Mouse (Mus musculus) MEL (cell line): ENCODE results near the gene Fkbp6. TPM values are rescaled to one million over a fixed set of nuclear protein-coding genes. Genes with fewer than 3 reads are reported as not detected.
A peak's percentile ranks its signal among the peaks of the same experiment; 100 is the strongest.

ENCODE experiments used
- DNase-seq: peaks from one replicate; pipeline ENCODE4 v3.0.0; 2011; ENCODE audit warnings: low read depth, low spot score
- H3K27ac ChIP-seq: 2 replicates; pipeline ENCODE4 v1.5.1; 2012; ENCODE audit warnings: low read depth, mild to moderate bottlenecking, control low read depth, low read length, moderate library complexity; ENCODE audit not compliant: control insufficient read depth
- H3K27me3 ChIP-seq, 2 experiments: fragments of 150-350 bp in 1 of 2; sonication (generic) in 1 of 2; 2 replicates each; pipeline ENCODE4 v1.6.1; 2012; ENCODE audit warnings: low read length in 2 of 2, mild to moderate bottlenecking in 2 of 2, improper control_type of control experiment in 1 of 2, moderate library complexity in 1 of 2; ENCODE audit not compliant: insufficient read depth in 2 of 2, control insufficient read depth in 1 of 2
- H3K36me3 ChIP-seq, 2 experiments: 2 replicates each; pipeline ENCODE4 v1.6.1; 2012 to 2014; ENCODE audit warnings: low read length in 2 of 2, improper control_type of control experiment in 1 of 2, inconsistent platforms in 1 of 2, mild to moderate bottlenecking in 1 of 2; ENCODE audit not compliant: insufficient read depth in 2 of 2, control insufficient read depth in 1 of 2
- H3K4me1 ChIP-seq, 2 experiments: fragments of 150-350 bp in 1 of 2; sonication (generic) in 1 of 2; 2 replicates each; pipeline ENCODE4 v1.6.1; 2012; ENCODE audit warnings: low read length in 2 of 2, improper control_type of control experiment in 1 of 2, mild to moderate bottlenecking in 1 of 2; ENCODE audit not compliant: insufficient read depth in 2 of 2, control insufficient read depth in 1 of 2
- H3K4me3 ChIP-seq, 2 experiments: fragments of 150-350 bp in 1 of 2; sonication (generic) in 1 of 2; 2 replicates each; pipeline ENCODE4 v1.5.1; 2012; ENCODE audit warnings: low read depth in 2 of 2, low read length in 2 of 2, mild to moderate bottlenecking in 2 of 2, moderate library complexity in 2 of 2, control low read depth in 1 of 2, improper control_type of control experiment in 1 of 2; ENCODE audit not compliant: control insufficient read depth in 1 of 2, insufficient read depth in 1 of 2
- H3K79me2 ChIP-seq: 2 replicates; pipeline ENCODE4 v1.6.1; 2012; ENCODE audit warnings: mild to moderate bottlenecking, low read length, moderate library complexity; ENCODE audit not compliant: control insufficient read depth, poor library complexity, insufficient read depth
- H3K9ac ChIP-seq: 2 replicates; pipeline ENCODE4 v1.6.1; 2012; ENCODE audit warnings: low read depth, mild to moderate bottlenecking, control low read depth, low read length, moderate library complexity; ENCODE audit not compliant: control insufficient read depth, poor library complexity, severe bottlenecking
- H3K9me3 ChIP-seq: fragments of 150-350 bp; sonication (generic); replicated peaks from 2 replicates; pipeline ENCODE4 v1.6.1; 2012; ENCODE audit warnings: mild to moderate bottlenecking, low read length, improper control_type of control experiment, moderate library complexity; ENCODE audit not compliant: insufficient read depth
- CHD2 ChIP-seq: IDR thresholded peaks from 2 replicates; pipeline ENCODE4 v1.6.1; 2011; ENCODE audit warnings: low read length, improper control_type of control experiment
- CTCF ChIP-seq, 3 experiments: IDR thresholded peaks in 2 of 3; conservative IDR thresholded peaks in 1 of 3; 2 replicates each; pipeline ENCODE4 v1.5.1; 2011 to 2012; ENCODE audit warnings: low read length in 3 of 3, low read depth in 2 of 3, mild to moderate bottlenecking in 2 of 3, improper control_type of control experiment in 1 of 3, inconsistent platforms in 1 of 3, mixed read lengths in 1 of 3, moderate library complexity in 1 of 3; ENCODE audit not compliant: control insufficient read depth in 1 of 3, insufficient read depth in 1 of 3, poor library complexity in 1 of 3, severe bottlenecking in 1 of 3
- EP300 ChIP-seq, 2 experiments: IDR thresholded peaks; 2 replicates each; pipeline ENCODE4 v1.6.1; 2011; ENCODE audit warnings: improper control_type of control experiment in 2 of 2, low read length in 2 of 2, low read depth in 1 of 2, mild to moderate bottlenecking in 1 of 2
- ETS1 ChIP-seq: IDR thresholded peaks from 2 replicates; pipeline ENCODE4 v1.6.1; 2012; ENCODE audit warnings: low read depth, mild to moderate bottlenecking, inconsistent platforms, low read length, improper control_type of control experiment, moderate library complexity
- GATA1 ChIP-seq: IDR thresholded peaks from 2 replicates; pipeline ENCODE4 v1.6.1; 2011; ENCODE audit warnings: low read depth, low read length, improper control_type of control experiment
- HCFC1 ChIP-seq: IDR thresholded peaks from 2 replicates; pipeline ENCODE4 v1.6.1; 2012; ENCODE audit warnings: low read depth, mild to moderate bottlenecking, inconsistent platforms, low read length, improper control_type of control experiment, moderate library complexity
- KAT2A ChIP-seq: conservative IDR thresholded peaks from 2 replicates; pipeline ENCODE4 v1.6.1; 2012; ENCODE audit warnings: low read depth, low read length, improper control_type of control experiment, inconsistent platforms
- MAZ ChIP-seq: IDR thresholded peaks from 2 replicates; pipeline ENCODE4 v1.6.1; 2012; ENCODE audit warnings: low read depth, mild to moderate bottlenecking, inconsistent platforms, low read length, improper control_type of control experiment
- MEF2A ChIP-seq: IDR thresholded peaks from 2 replicates; pipeline ENCODE4 v1.6.1; 2014; ENCODE audit warnings: low read depth, mild to moderate bottlenecking, inconsistent platforms, low read length, improper control_type of control experiment; ENCODE audit not compliant: poor library complexity, insufficient replicate concordance, severe bottlenecking; ENCODE audit errors: extremely low read depth
- MXI1 ChIP-seq: IDR thresholded peaks from 2 replicates; pipeline ENCODE4 v1.6.1; 2011; ENCODE audit warnings: mild to moderate bottlenecking, low read depth, low read length, improper control_type of control experiment
- MYC ChIP-seq: IDR thresholded peaks from 2 replicates; pipeline ENCODE4 v1.6.1; 2011; ENCODE audit warnings: low read depth, mild to moderate bottlenecking, low read length, improper control_type of control experiment, moderate library complexity
- POLR2A ChIP-seq, 2 experiments: IDR thresholded peaks; 2 replicates each; pipeline ENCODE4 v1.6.1; 2011 to 2012; ENCODE audit warnings: low read length in 2 of 2, mild to moderate bottlenecking in 2 of 2, control low read depth in 1 of 2, improper control_type of control experiment in 1 of 2, low read depth in 1 of 2, moderate library complexity in 1 of 2; ENCODE audit not compliant: control insufficient read depth in 1 of 2, insufficient read depth in 1 of 2, poor library complexity in 1 of 2
- POLR2AphosphoS2 ChIP-seq: IDR thresholded peaks from 2 replicates; pipeline ENCODE4 v1.6.1; 2011; ENCODE audit warnings: low read length, improper control_type of control experiment
- POLR2AphosphoS5 ChIP-seq: IDR thresholded peaks from 2 replicates; pipeline ENCODE4 v1.6.1; 2012; ENCODE audit warnings: low read depth, borderline replicate concordance, mild to moderate bottlenecking, inconsistent platforms, low read length, moderate library complexity, mixed read lengths
- SIN3A ChIP-seq: IDR thresholded peaks from 2 replicates; pipeline ENCODE4 v1.6.1; 2012; ENCODE audit warnings: low read length, improper control_type of control experiment, inconsistent platforms
- TAL1 ChIP-seq: IDR thresholded peaks from 2 replicates; pipeline ENCODE4 v1.6.1; 2012; ENCODE audit warnings: mild to moderate bottlenecking, inconsistent platforms, low read length, moderate library complexity, mixed read lengths
- UBTF ChIP-seq: IDR thresholded peaks from 2 replicates; pipeline ENCODE4 v1.6.1; 2012; ENCODE audit warnings: low read depth, mild to moderate bottlenecking, inconsistent platforms, low read length, improper control_type of control experiment, moderate library complexity, borderline replicate concordance; ENCODE audit not compliant: insufficient read depth
- USF2 ChIP-seq, 2 experiments: IDR thresholded peaks; 2 replicates each; pipeline ENCODE4 v1.6.1; 2011 to 2012; ENCODE audit warnings: improper control_type of control experiment in 2 of 2, low read length in 2 of 2, borderline replicate concordance in 1 of 2, inconsistent platforms in 1 of 2, low read depth in 1 of 2, mild to moderate bottlenecking in 1 of 2; ENCODE audit not compliant: insufficient read depth in 1 of 2
- ZC3H11A ChIP-seq: IDR thresholded peaks from 2 replicates; pipeline ENCODE4 v1.6.1; 2012; ENCODE audit warnings: low read depth, mild to moderate bottlenecking, inconsistent platforms, low read length, improper control_type of control experiment
- ZMIZ1 ChIP-seq: IDR thresholded peaks from 2 replicates; pipeline ENCODE4 v1.6.1; 2012; ENCODE audit warnings: low read depth, mild to moderate bottlenecking, inconsistent platforms, low read length, improper control_type of control experiment, moderate library complexity
- polyA plus RNA-seq, 2 experiments: library from polyadenylated mRNA; stranded (reverse) in 1 of 2; unstranded in 1 of 2; fragments of >175 nt in 1 of 2; fragments of >200 nt in 1 of 2; gene quantifications; 2 replicates each; pipeline versions ENCODE4 v1.2.1 to v1.2.4; 2012; ENCODE audit warnings: low replicate concordance in 2 of 2, low read depth in 1 of 2; ENCODE audit not compliant: insufficient read length in 2 of 2, insufficient read depth in 1 of 2, missing spikeins in 1 of 2
- total RNA-seq: library from RNA; depleted of rRNA; stranded (reverse); fragments of 300-350 nt; gene quantifications from 2 replicates; pipeline ENCODE4 v1.2.3, GENCODE M21; 2012

Gene Fkbp6
- total and polyA plus RNA-seq, 3 experiments = 0.10 to 0.19 TPM; not detected in 1

- no peak for DNase-seq
- Histone ChIP-seq H3K9me3 (no peaks in the 10 kb centered on the region), H3K27ac (no peak overlapping the region)
- TF ChIP-seq MYC (no peak), ZMIZ1 (no peak), POLR2A (IDR thresholded peaks at IDR 0.05; ENCODE audit: control insufficient read depth in 1 of 2, insufficient read depth in 1 of 2, low read depth in 1 of 2, low read length in 2 of 2, poor library complexity in 1 of 2) (no peak), MEF2A (no peak), USF2 (IDR thresholded peaks at IDR 0.05; ENCODE audit: borderline replicate concordance in 1 of 2, insufficient read depth in 1 of 2, low read depth in 1 of 2, low read length in 2 of 2) (no peak), HCFC1 (no peak)
- TF ChIP-seq, all 39 proteins: peak for 0
- no peak overlapping the region for H3K9ac ChIP-seq
- H3K27me3 ChIP-seq = peaks cover 0 to 9% of the 10 kb centered on the region in 2 experiments; a peak in 2 of 4 replicates
- H3K79me2 ChIP-seq = no peaks in the 10 kb centered on the region
- no peak overlapping the region for H3K4me3 ChIP-seq
- no peaks in the 10 kb centered on the region for H3K4me1 ChIP-seq
- H3K36me3 ChIP-seq = no peaks in the 10 kb centered on the region
Observed at GRCm38 (mm10) chr5:135258280-135259150, 91.3 kb downstream of the Fkbp6 start.

- Histone ChIP-seq H3K9me3 (no peaks in the 10 kb centered on the region), H3K36me3 (no peaks in the 10 kb centered on the region), H3K4me3 (no peak overlapping the region), H3K79me2 (no peaks in the 10 kb centered on the region), H3K27me3 (peaks cover 0 to 8% of the 10 kb centered on the region in 2 experiments; a peak in 2 of 4 replicates), H3K27ac (no peak overlapping the region), H3K9ac (no peak overlapping the region), H3K4me1 (no peaks in the 10 kb centered on the region)
- DNase-seq = no peak
- TF ChIP-seq ZC3H11A (no peak), CTCF (IDR thresholded peaks at IDR 0.05 in 2 of 3, conservative IDR thresholded peaks at IDR 0.05 in 1 of 3; ENCODE audit: control insufficient read depth in 1 of 3, insufficient read depth in 1 of 3, low read depth in 2 of 3, low read length in 3 of 3, poor library complexity in 1 of 3, severe bottlenecking in 1 of 3) (peak; percentile 25 to 42 (median 35); a peak in 3 of 6 replicates)
Observed at GRCm38 (mm10) chr5:135257559-135257958, 92.3 kb downstream of the Fkbp6 start.

GRCm38 (mm10) chr5:135256166-135256565, 93.7 kb downstream of the Fkbp6 start:
- H3K27ac ChIP-seq = no peak overlapping the region
- TF ChIP-seq CHD2 = no peak
- TF ChIP-seq KAT2A = no peak
- TF ChIP-seq POLR2AphosphoS2 = no peak
- no peak for TF ChIP-seq MAZ
- TF ChIP-seq ETS1 = no peak
- TF ChIP-seq GATA1 = no peak
- TF ChIP-seq TAL1 = no peak
- TF ChIP-seq MEF2A = no peak
- TF ChIP-seq SIN3A = no peak
- TF ChIP-seq USF2 (IDR thresholded peaks at IDR 0.05; ENCODE audit: borderline replicate concordance in 1 of 2, insufficient read depth in 1 of 2, low read depth in 1 of 2, low read length in 2 of 2) = no peak
- TF ChIP-seq UBTF = no peak
- no peak for TF ChIP-seq POLR2AphosphoS5
- TF ChIP-seq MXI1 = no peak
- TF ChIP-seq EP300 (IDR thresholded peaks at IDR 0.05; ENCODE audit: low read depth in 1 of 2, low read length in 2 of 2) = no peak
- TF ChIP-seq ZMIZ1 = no peak
- H3K4me3 ChIP-seq = no peak overlapping the region
- peaks cover 0 to 3% of the 10 kb centered on the region in 2 experiments; a peak in 1 of 4 replicates for H3K4me1 ChIP-seq
- no peaks in the 10 kb centered on the region for H3K79me2 ChIP-seq
- no peaks in the 10 kb centered on the region for H3K9me3 ChIP-seq
- no peaks in the 10 kb centered on the region for H3K36me3 ChIP-seq
- no peak overlapping the region for H3K9ac ChIP-seq
- DNase-seq = no peak
- peaks cover 0 to 4% of the 10 kb centered on the region in 2 experiments; a peak in 2 of 4 replicates for H3K27me3 ChIP-seq
